Mouse (Mus musculus) liver, embryonic 11.5 days (tissue): Measurements from ENCODE around the gene Etl4. TPM values are rescaled to one million over a fixed set of nuclear protein-coding genes. Genes with fewer than 3 reads are reported as not detected.
A peak's percentile ranks its signal among the peaks of the same experiment; 100 is the strongest.

ENCODE experiments used
- ATAC-seq: fragments of 200-750 bp; cut with Nextera tagmentation; replicated peaks from 2 replicates; pipeline ENCODE4 v1.8.0; 2017; ENCODE audit warnings: moderate number of reproducible peaks, mild to moderate bottlenecking, moderate TSS enrichment, moderate library complexity; ENCODE audit not compliant: low FRiP score
- DNase-seq: peaks from one replicate; pipeline ENCODE4 v3.0.0-alpha.2; 2017; ENCODE audit warnings: low spot score
- H3K27ac ChIP-seq: fragments of 300-500 bp; sonication (generic); 2 replicates; pipeline ENCODE4 v1.5.1; 2014; ENCODE audit warnings: mild to moderate bottlenecking, low read depth, low read length, control low read depth
- H3K27me3 ChIP-seq: fragments of 300-500 bp; sonication (generic); replicated peaks from 2 replicates; pipeline ENCODE4 v1.6.1; 2014; ENCODE audit warnings: low read length, mixed read lengths; ENCODE audit not compliant: control insufficient read depth, insufficient read depth
- H3K36me3 ChIP-seq: fragments of 300-500 bp; sonication (generic); 2 replicates; pipeline ENCODE4 v1.6.1; 2014; ENCODE audit warnings: mild to moderate bottlenecking, low read length, moderate library complexity, mixed read lengths; ENCODE audit not compliant: control insufficient read depth, insufficient read depth
- H3K4me1 ChIP-seq: fragments of 300-500 bp; sonication (generic); replicated peaks from 2 replicates; pipeline ENCODE4 v1.6.1; 2014; ENCODE audit warnings: low read length, mixed read lengths; ENCODE audit not compliant: control insufficient read depth, insufficient read depth
- H3K4me2 ChIP-seq: fragments of 300-500 bp; sonication (generic); 2 replicates; pipeline ENCODE4 v1.6.1; 2014; ENCODE audit warnings: mild to moderate bottlenecking, control low read depth, moderate library complexity
- H3K4me3 ChIP-seq: fragments of 300-500 bp; sonication (generic); 2 replicates; pipeline ENCODE4 v1.5.1; 2014; ENCODE audit warnings: low read depth, low read length, control low read depth
- H3K9ac ChIP-seq: fragments of 300-500 bp; sonication (generic); 2 replicates; pipeline ENCODE4 v1.6.1; 2014; ENCODE audit warnings: low read depth, low read length, control low read depth
- H3K9me3 ChIP-seq: fragments of 300-500 bp; sonication (generic); 2 replicates; pipeline ENCODE4 v1.6.1; 2016; ENCODE audit warnings: low read length, inconsistent platforms, mixed read lengths; ENCODE audit not compliant: control insufficient read depth
- WGBS: fragments of 180-500 bp; shearing (Covaris S2); extraction: QIAGEN DNeasy Blood & Tissue Kit; methylation state at CpG from one replicate; pipeline ENCODE4 v1.1.7; 2014; 5-methylcytosine and 5-hydroxymethylcytosine counted together
- polyA plus RNA-seq: library from polyadenylated mRNA; unstranded; fragments of >200 nt; fragmentation: Nextera tagmentation; extraction: Ambion mirVana; gene quantifications from 2 replicates; pipeline ENCODE4 v1.2.1, GENCODE M21; 2014

Gene Etl4
- polyA plus RNA-seq, 1 experiment from 2014 or later = 17.9 TPM

DNA sequence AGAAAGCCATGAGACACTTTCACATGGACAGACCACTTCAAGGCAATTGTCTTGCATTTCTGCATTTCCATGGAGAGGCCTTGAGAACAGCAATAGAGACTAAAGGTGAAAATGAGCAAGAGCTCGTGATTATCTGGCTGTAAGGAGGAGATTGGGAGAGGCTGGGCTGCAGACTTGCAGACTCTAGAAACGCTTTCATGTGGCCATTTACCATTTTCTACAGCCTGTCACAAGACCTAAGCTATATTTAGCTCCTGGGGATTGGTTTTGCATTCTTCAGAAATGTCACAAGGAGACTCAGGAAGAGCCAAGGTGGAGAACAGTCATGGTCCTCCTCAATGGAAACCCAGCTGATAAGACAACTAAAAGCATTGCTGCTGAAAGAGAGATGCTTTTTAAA is 801.4 kb downstream of the Etl4 start:
- H3K4me3 ChIP-seq = no peak overlapping the region
- no peaks in the 10 kb centered on the region for H3K4me1 ChIP-seq
- no peak overlapping the region for H3K27ac ChIP-seq
- ATAC-seq (no peak), DNase-seq (no peak)
- no peaks in the 10 kb centered on the region for H3K9me3 ChIP-seq
- no peaks in the 10 kb centered on the region for H3K27me3 ChIP-seq
- WGBS = 56% methylated on average over 2 of the region's 2 CpGs
- no peaks in the 10 kb centered on the region for H3K36me3 ChIP-seq
- no peak overlapping the region for H3K4me2 ChIP-seq
- H3K9ac ChIP-seq = no peak overlapping the region

DNA sequence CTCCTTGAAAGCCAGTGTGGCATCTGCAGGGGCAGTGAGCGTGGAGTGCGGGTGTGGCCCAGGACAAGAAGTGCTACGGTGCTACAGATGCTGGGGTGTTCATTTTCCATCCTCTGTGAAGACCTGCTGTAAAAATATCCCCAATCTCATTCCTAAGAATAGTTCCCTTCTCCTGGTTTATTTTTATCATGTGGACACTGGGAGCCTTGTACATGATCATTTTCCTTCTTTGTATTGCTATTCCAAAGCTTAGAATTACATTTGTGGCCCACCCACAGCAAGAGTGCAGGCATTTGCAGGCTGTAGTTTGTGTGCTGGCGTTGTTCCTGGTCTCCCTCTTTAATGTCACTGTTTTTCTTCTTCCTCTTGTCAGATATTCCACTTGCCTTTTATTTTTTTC is 809.5 kb downstream of the Etl4 start:
- H3K9ac ChIP-seq = no peak overlapping the region
- H3K9me3 ChIP-seq = no peaks in the 10 kb centered on the region
- H3K36me3 ChIP-seq = no peaks in the 10 kb centered on the region
- 91% methylated on average over 4 of the region's 4 CpGs for WGBS
- no peak overlapping the region for H3K4me3 ChIP-seq
- no peaks in the 10 kb centered on the region for H3K27me3 ChIP-seq
- H3K27ac ChIP-seq = no peak overlapping the region
- no peak overlapping the region for H3K4me2 ChIP-seq
- H3K4me1 ChIP-seq = peaks cover 4% of the 10 kb centered on the region; the same call in 1 of the 2 replicates
- DNase-seq (no peak), ATAC-seq (no peak)

DNA sequence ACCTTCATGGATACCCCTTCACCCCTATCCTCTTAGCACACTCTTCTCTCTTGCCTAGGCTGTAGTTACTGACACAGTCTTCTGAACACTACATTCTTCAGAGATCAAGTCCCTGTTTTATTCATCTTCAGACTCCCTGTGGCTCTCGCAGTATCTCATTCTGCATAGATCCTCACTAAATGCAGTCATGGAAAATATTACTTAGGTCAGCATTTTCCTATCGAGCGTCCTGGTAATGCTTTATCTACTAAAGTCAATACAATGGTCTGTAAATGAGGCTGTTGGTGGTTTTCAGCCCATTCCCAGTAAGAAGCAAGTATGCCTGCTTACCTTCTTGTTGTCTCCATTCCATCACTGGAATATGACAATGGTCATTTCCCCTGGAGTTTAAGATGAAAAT is 811.5 kb downstream of the Etl4 start:
- H3K4me1 ChIP-seq = peaks cover 4% of the 10 kb centered on the region; the same call in 1 of the 2 replicates
- no peak for ATAC-seq
- no peak for DNase-seq
- no peak overlapping the region for H3K4me3 ChIP-seq
- no peak overlapping the region for H3K9ac ChIP-seq
- WGBS = 76% methylated on average over 3 of the region's 3 CpGs
- H3K27ac ChIP-seq = no peak overlapping the region
- no peaks in the 10 kb centered on the region for H3K9me3 ChIP-seq
- no peaks in the 10 kb centered on the region for H3K36me3 ChIP-seq
- no peaks in the 10 kb centered on the region for H3K27me3 ChIP-seq
- no peak overlapping the region for H3K4me2 ChIP-seq

DNA sequence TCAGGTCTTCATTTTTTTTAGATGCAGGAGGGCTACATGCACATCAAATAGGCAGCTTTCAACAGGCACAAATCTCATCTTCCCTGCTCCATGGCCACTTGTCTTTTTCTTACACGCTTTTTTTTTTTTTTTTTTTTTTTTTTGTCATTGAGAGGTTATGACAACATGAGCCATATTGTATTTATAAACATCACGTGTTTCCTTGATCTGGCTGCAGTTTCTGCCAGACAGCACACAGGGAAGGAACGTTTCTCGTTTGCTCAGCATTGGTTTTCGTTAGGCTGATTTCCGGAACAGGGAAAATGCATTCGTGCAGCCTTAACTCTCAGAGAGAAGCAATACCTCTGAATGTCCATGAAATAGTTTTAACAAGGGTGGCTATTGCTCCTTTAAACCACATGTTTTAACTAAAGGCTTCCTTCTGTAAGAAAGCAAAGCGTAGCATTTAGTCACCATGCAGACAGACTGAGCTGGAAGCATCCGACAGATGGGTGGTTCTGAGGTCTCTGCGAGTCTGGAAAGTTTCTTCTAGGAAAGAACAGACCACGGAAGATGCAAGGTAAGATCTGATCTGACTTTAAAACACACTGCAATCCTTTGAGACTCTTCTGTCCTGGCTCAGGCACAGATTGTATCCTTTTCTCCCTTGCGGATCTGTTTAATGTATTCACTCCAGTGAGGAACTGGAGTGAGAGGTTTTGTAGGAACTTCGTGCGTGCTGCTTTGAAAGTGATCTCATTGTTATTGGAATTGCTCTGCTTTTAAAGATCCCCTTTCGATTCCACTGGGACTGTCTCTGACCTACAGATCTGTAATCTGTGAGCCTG is 812.8 kb downstream of the Etl4 start:
- H3K36me3 ChIP-seq = no peaks in the 10 kb centered on the region
- ATAC-seq (no peak), DNase-seq (no peak)
- no peak overlapping the region for H3K4me3 ChIP-seq
- H3K4me2 ChIP-seq = 0 out of 2 replicates have a peak overlapping the region, but pooled peaks have one; percentile 14
- peaks cover 4% of the 10 kb centered on the region; the same call in 1 of the 2 replicates for H3K4me1 ChIP-seq
- H3K9me3 ChIP-seq = no peaks in the 10 kb centered on the region
- H3K27ac ChIP-seq = no peak overlapping the region
- H3K9ac ChIP-seq = no peak overlapping the region
- 42% methylated on average over 15 of the region's 15 CpGs for WGBS
- H3K27me3 ChIP-seq = no peaks in the 10 kb centered on the region

DNA sequence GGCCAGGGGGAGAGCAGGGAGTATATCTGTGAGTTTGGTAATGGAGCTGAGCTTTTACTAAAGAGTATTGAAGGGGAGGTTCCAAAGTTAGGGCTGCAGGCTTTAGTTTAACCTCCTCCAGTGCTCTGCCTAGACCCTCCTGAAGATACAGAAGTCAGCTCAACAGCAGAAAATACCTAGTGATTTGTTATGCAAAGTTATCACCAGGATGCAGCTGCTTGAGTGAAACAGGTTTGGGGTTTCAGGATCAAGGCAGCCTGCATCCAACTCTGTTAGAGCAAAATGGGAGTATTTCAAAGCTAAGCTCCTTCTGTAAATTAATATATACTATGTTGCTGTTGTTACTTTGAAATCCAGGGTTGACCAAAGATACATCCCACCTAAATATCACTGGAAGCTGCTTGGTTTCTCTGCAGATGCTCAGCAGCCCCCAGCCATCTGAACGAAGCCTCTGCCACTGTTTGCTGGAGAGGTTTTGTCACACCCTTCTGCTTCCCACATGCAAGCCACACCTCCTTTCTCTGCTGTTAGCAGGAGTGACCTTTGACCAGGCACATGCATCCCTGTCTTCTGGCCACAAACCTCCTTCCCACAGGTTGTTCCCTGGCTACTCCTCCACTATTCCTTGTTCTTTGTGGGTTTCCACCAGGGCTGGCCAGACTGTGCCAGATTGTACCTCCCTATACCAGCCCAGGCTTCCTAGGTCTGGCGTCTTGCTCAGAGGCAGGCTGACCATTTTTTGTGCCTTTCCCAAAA is 814.6 kb downstream of the Etl4 start:
- Histone ChIP-seq H3K27me3 (no peaks in the 10 kb centered on the region), H3K9ac (no peak overlapping the region), H3K4me1 (peaks cover 4% of the 10 kb centered on the region; the same call in 1 of the 2 replicates), H3K9me3 (no peaks in the 10 kb centered on the region), H3K36me3 (no peaks in the 10 kb centered on the region), H3K4me2 (no peak overlapping the region), H3K4me3 (no peak overlapping the region), H3K27ac (no peak overlapping the region)
- no peak for DNase-seq
- WGBS = 37% methylated on average over 2 of the region's 2 CpGs
- no peak for ATAC-seq

DNA sequence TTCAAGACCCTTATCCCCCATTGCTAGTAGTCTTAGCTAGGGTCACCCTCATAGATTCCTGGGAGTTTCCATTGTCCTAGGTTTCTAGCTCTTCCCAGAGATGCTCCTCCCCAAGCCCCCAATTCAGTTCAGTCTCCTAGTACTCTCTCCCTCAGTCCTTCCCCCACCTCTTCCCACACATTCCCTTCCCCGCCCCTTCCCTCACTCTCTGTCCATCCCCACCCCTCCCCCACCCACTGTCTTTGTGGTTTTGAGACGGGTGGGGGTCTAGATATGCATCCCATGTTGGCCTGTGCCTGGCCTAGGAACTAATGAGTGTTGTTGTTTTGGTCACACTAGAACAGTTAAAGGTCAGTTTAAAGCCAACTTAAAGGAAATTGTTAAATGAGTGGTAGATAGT is 817.4 kb downstream of the Etl4 start:
- no peak overlapping the region for H3K27ac ChIP-seq
- H3K4me2 ChIP-seq = no peak overlapping the region
- H3K9ac ChIP-seq = no peak overlapping the region
- H3K27me3 ChIP-seq = no peaks in the 10 kb centered on the region
- H3K36me3 ChIP-seq = no peaks in the 10 kb centered on the region
- no peaks in the 10 kb centered on the region for H3K9me3 ChIP-seq
- H3K4me1 ChIP-seq = no peaks in the 10 kb centered on the region; the same call in 1 of the 2 replicates
- H3K4me3 ChIP-seq = no peak overlapping the region
- ATAC-seq (no peak), DNase-seq (no peak)
- 44% methylated on average over 2 of the region's 2 CpGs for WGBS

DNA sequence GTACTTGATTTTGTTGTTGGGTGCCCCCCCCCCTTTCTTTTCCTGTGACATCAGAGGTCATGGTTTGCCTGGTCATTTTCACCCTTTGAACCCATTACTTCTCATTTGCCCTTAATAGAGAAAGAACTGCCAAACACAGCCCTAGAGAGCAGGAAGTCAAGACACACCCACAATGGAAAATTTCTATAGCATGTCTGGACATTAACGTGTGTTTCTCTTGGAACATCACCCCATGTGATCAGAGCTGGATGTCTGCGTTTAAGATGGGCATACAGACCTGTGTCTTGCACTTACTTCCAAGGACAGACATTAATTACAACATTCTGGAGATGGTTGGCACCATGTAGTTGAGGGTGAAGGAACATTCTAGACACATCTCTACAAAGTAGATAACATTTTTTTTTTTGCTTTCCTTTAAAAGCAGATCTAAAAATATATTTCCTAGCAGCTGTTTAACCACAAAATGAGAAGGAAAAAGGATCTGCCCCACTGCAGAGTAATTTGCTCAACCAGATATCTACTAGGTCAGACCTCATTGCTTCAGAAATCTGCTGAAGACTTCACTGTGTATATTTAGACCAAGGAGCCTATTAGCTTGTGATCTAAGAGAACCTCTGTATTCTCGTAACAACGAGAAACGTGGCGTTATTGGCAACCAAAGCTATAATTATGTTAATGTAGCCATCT is 818.3 kb downstream of the Etl4 start:
- WGBS = 69% methylated on average over 6 of the region's 6 CpGs

DNA sequence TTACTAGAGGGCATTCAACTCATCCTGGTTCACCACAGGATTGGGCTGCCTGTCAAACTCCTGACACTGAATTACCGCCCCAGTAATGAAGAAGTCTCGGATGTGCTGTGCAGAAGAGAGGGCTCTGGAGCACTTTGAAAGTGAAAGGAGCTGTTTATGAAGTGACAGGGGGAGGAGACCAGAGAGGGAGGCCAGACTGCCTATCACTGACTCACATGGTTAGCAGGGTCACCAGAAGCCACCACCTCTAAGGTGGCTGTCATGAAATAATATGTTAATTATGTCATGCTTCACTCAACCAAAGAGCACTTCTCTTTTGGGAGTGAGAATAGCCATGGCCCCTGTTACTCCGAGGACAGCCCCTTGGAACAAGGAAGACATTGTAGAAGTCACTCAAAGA is 825.9 kb downstream of the Etl4 start:
- Histone ChIP-seq H3K4me3 (no peak overlapping the region), H3K27ac (no peak overlapping the region), H3K36me3 (no peaks in the 10 kb centered on the region), H3K4me2 (no peak overlapping the region), H3K4me1 (peaks cover 3% of the 10 kb centered on the region; the same call in 1 of the 2 replicates), H3K9me3 (no peaks in the 10 kb centered on the region), H3K27me3 (no peaks in the 10 kb centered on the region), H3K9ac (no peak overlapping the region)
- ATAC-seq (no peak), DNase-seq (no peak)
- 68% methylated on average over 3 of the region's 3 CpGs for WGBS

More for the DNA sequence above, 818.3 kb downstream of the Etl4 start:
- no peak for DNase-seq
- Histone ChIP-seq H3K27ac (no peak overlapping the region), H3K27me3 (no peaks in the 10 kb centered on the region), H3K4me3 (no peak overlapping the region), H3K9me3 (no peaks in the 10 kb centered on the region), H3K4me2 (no peak overlapping the region), H3K4me1 (no peaks in the 10 kb centered on the region), H3K9ac (no peak overlapping the region), H3K36me3 (no peaks in the 10 kb centered on the region)
- ATAC-seq = 0 out of 2 replicates have a peak, but pooled peaks have one; percentile 29
